Mouse (Mus musculus) testis, adult 2 months (tissue): ENCODE data around the gene Ninj2.

Experiments used
- CTCF ChIP-seq: fragments of 200-500 bp; IDR thresholded peaks from 2 replicates; pipeline ENCODE4 v1.5.1; 2012; ENCODE audit warnings: low read depth, mild to moderate bottlenecking, inconsistent platforms, low read length, moderate library complexity; ENCODE audit not compliant: control insufficient read depth, insufficient read depth, insufficient replicate concordance
- POLR2A ChIP-seq: fragments of 200-500 bp; IDR thresholded peaks from 2 replicates; pipeline ENCODE4 v1.6.1; 2012; ENCODE audit warnings: low read depth, mild to moderate bottlenecking, inconsistent platforms, low read length, moderate library complexity; ENCODE audit not compliant: control insufficient read depth

DNA sequence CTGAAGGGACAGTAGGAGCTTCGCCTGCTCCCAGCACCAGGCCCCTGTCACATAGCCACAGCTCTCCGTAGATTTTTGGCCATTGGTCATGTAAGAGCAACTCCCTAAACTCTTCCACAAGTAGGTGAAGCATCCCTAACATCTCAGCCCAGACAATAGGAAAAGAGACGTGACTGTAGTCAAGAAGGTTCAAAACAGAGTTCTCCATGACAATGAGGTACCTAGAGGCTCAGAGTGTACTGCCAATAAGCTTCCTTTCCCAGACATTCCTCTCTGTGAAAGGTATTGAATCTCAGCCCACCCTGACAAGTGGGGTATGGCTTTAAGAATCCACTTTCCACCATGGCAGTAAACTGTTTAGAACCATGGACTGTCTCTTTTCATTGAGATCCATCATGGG lies 23.6 kb upstream of the Ninj2 start:
- no peak for TF ChIP-seq POLR2A
- TF ChIP-seq CTCF = no peak
